Mouse (Mus musculus) CH12.LX (cell line): Measurements from ENCODE around the gene Tmem18. TPM values are rescaled to one million over a fixed set of nuclear protein-coding genes. Genes with fewer than 3 reads are reported as not detected.

Experiments used
- DNase-seq: peaks from one replicate; pipeline ENCODE4 v3.0.0-alpha.2; 2013; ENCODE audit errors: extremely low read depth
- H3K27ac ChIP-seq: 2 replicates; pipeline ENCODE4 v1.5.1; 2012; ENCODE audit warnings: low read depth, mild to moderate bottlenecking, control low read depth, moderate library complexity; ENCODE audit not compliant: insufficient read depth
- H3K27me3 ChIP-seq: replicated peaks from 2 replicates; pipeline ENCODE3; 2012; ENCODE audit warnings: inconsistent platforms
- H3K36me3 ChIP-seq, 2 experiments: replicated peaks in 1 of 2; 2 replicates each; pipeline versions ENCODE3 to v1.6.1; 2012; ENCODE audit warnings: inconsistent platforms in 1 of 2, low read length in 1 of 2, mild to moderate bottlenecking in 1 of 2, mixed read lengths in 1 of 2, moderate library complexity in 1 of 2; ENCODE audit not compliant: control insufficient read depth in 1 of 2, insufficient read depth in 1 of 2
- H3K4me1 ChIP-seq, 2 experiments: 2 replicates each; pipeline ENCODE4 v1.6.1; 2012; ENCODE audit warnings: inconsistent platforms in 1 of 2, moderate library complexity in 1 of 2; ENCODE audit not compliant: insufficient read depth in 2 of 2, control insufficient read depth in 1 of 2
- H3K4me2 ChIP-seq: 2 replicates; pipeline ENCODE4 v1.6.1; 2012; ENCODE audit warnings: low read depth, mild to moderate bottlenecking, control low read depth; ENCODE audit not compliant: poor library complexity, insufficient read depth, severe bottlenecking
- H3K4me3 ChIP-seq, 3 experiments: fragments of 150-350 bp in 1 of 3; sonication (generic) in 1 of 3; replicated peaks in 1 of 3; 2 replicates each; pipeline versions ENCODE3 to v1.5.1; 2011 to 2012; ENCODE audit warnings: low read depth in 2 of 3, low read length in 2 of 3, mild to moderate bottlenecking in 2 of 3, moderate library complexity in 2 of 3, control low read depth in 1 of 3, improper control_type of control experiment in 1 of 3, inconsistent platforms in 1 of 3, mixed read lengths in 1 of 3; ENCODE audit not compliant: poor library complexity in 1 of 3
- H3K79me2 ChIP-seq: replicated peaks from 2 replicates; pipeline ENCODE4 v1.6.1; 2012; ENCODE audit warnings: mild to moderate bottlenecking, moderate library complexity; ENCODE audit not compliant: control insufficient read depth, poor library complexity, insufficient read depth, severe bottlenecking; ENCODE audit errors: extremely low read depth
- H3K9ac ChIP-seq: 2 replicates; pipeline ENCODE4 v1.6.1; 2012; ENCODE audit warnings: low read depth, mild to moderate bottlenecking, control low read depth, moderate library complexity; ENCODE audit not compliant: insufficient read depth
- H3K9me3 ChIP-seq: replicated peaks from 2 replicates; pipeline ENCODE3; 2012; ENCODE audit warnings: low read length, inconsistent platforms, mixed read lengths
- BHLHE40 ChIP-seq: IDR thresholded peaks from 2 replicates; pipeline ENCODE4 v1.6.1; 2011; ENCODE audit warnings: mild to moderate bottlenecking, low read depth, low read length, improper control_type of control experiment
- CHD1 ChIP-seq: IDR thresholded peaks from 2 replicates; pipeline ENCODE4 v1.6.1; 2012; ENCODE audit warnings: low read depth, low read length, improper control_type of control experiment, inconsistent platforms
- CTCF ChIP-seq, 2 experiments: IDR thresholded peaks in 1 of 2; conservative IDR thresholded peaks in 1 of 2; 2 replicates each; pipeline ENCODE4 v1.5.1; 2011 to 2012; ENCODE audit warnings: low read depth in 2 of 2, low read length in 2 of 2, improper control_type of control experiment in 1 of 2, inconsistent platforms in 1 of 2, mild to moderate bottlenecking in 1 of 2, moderate library complexity in 1 of 2
- E2F4 ChIP-seq: IDR thresholded peaks from 2 replicates; pipeline ENCODE4 v1.6.1; 2011; ENCODE audit warnings: low read depth, low read length, improper control_type of control experiment; ENCODE audit not compliant: insufficient replicate concordance
- EP300 ChIP-seq: IDR thresholded peaks from 2 replicates; pipeline ENCODE4 v1.6.1; 2011; ENCODE audit warnings: low read length, improper control_type of control experiment
- ETS1 ChIP-seq: conservative IDR thresholded peaks from 2 replicates; pipeline ENCODE4 v1.6.1; 2012; ENCODE audit warnings: low read depth, mild to moderate bottlenecking, inconsistent platforms, low read length, improper control_type of control experiment, moderate library complexity
- IRF4 ChIP-seq: IDR thresholded peaks from 2 replicates; pipeline ENCODE4 v1.6.1; 2014; ENCODE audit warnings: low read depth, mild to moderate bottlenecking, inconsistent platforms, low read length, improper control_type of control experiment
- MAFK ChIP-seq: IDR thresholded peaks from 2 replicates; pipeline ENCODE4 v1.6.1; 2011; ENCODE audit warnings: low read length, improper control_type of control experiment; ENCODE audit not compliant: insufficient replicate concordance
- MAX ChIP-seq: IDR thresholded peaks from 2 replicates; pipeline ENCODE4 v1.6.1; 2011; ENCODE audit warnings: low read length, improper control_type of control experiment
- MAZ ChIP-seq: IDR thresholded peaks from 2 replicates; pipeline ENCODE4 v1.6.1; 2012; ENCODE audit warnings: low read depth, mild to moderate bottlenecking, inconsistent platforms, low read length, improper control_type of control experiment, moderate library complexity
- MYC ChIP-seq: IDR thresholded peaks from 2 replicates; pipeline ENCODE4 v1.6.1; 2011; ENCODE audit warnings: low read depth, mild to moderate bottlenecking, improper control_type of control experiment, low read length
- NELFE ChIP-seq: IDR thresholded peaks from 2 replicates; pipeline ENCODE4 v1.6.1; 2011; ENCODE audit warnings: low read depth, low read length, improper control_type of control experiment
- NRF1 ChIP-seq: IDR thresholded peaks from 2 replicates; pipeline ENCODE4 v1.6.1; 2014; ENCODE audit warnings: low read depth, mild to moderate bottlenecking, inconsistent platforms, low read length, improper control_type of control experiment, moderate library complexity
- POLR2A ChIP-seq: IDR thresholded peaks from 2 replicates; pipeline ENCODE4 v1.6.1; 2011; ENCODE audit warnings: low read depth, mild to moderate bottlenecking, improper control_type of control experiment, low read length
- RAD21 ChIP-seq: IDR thresholded peaks from 2 replicates; pipeline ENCODE4 v1.6.1; 2011; ENCODE audit warnings: low read depth, mild to moderate bottlenecking, low read length, improper control_type of control experiment, moderate library complexity
- SMC3 ChIP-seq: IDR thresholded peaks from 2 replicates; pipeline ENCODE4 v1.6.1; 2011; ENCODE audit warnings: low read depth, low read length, improper control_type of control experiment
- TBP ChIP-seq: conservative IDR thresholded peaks from 2 replicates; pipeline ENCODE4 v1.6.1; 2011; ENCODE audit warnings: low read depth, low read length, improper control_type of control experiment
- UBTF ChIP-seq: IDR thresholded peaks from 2 replicates; pipeline ENCODE4 v1.6.1; 2012; ENCODE audit warnings: low read depth, mild to moderate bottlenecking, inconsistent platforms, low read length, improper control_type of control experiment, moderate library complexity
- USF2 ChIP-seq: conservative IDR thresholded peaks from 2 replicates; pipeline ENCODE4 v1.6.1; 2011; ENCODE audit warnings: low read depth, low read length, improper control_type of control experiment
- ZC3H11A ChIP-seq: IDR thresholded peaks from 2 replicates; pipeline ENCODE4 v1.6.1; 2012; ENCODE audit warnings: low read depth, mild to moderate bottlenecking, inconsistent platforms, low read length, improper control_type of control experiment
- ZKSCAN1 ChIP-seq: IDR thresholded peaks from 2 replicates; pipeline ENCODE4 v1.6.1; 2012; ENCODE audit warnings: low read depth, inconsistent platforms, low read length, improper control_type of control experiment, borderline replicate concordance
- dilution Hi-C: fragments of 300-500 bp; cut with MboI; formaldehyde crosslinking; loops from 2 replicates; pipeline ENCODE4 v1.14.3; 2020; ENCODE audit warnings: low sequenced_read_pairs; ENCODE audit not compliant: extremely low pct_unique_long_range_greater_than_20kb, extremely low pct_ligation_motif_present
- in situ Hi-C: fragments of 300-500 bp; cut with MboI; formaldehyde crosslinking; loops from 3 replicates; pipeline ENCODE4 v1.14.3; 2019; ENCODE audit warnings: low sequenced_read_pairs, low pct_ligation_motif_present, low pct_unique_long_range_greater_than_20kb, mixed read lengths
- polyA plus RNA-seq: library from polyadenylated mRNA; unstranded; fragments of >175 nt; gene quantifications from 2 replicates; pipeline ENCODE4 v1.2.1, GENCODE M21; 2012; ENCODE audit warnings: low read depth; ENCODE audit not compliant: insufficient read length
- total RNA-seq, 2 experiments: library from RNA; depleted of rRNA; stranded (reverse); fragments of 300-350 nt in 1 of 2; fragments of >200 nt in 1 of 2; gene quantifications; 2 replicates each; pipeline ENCODE4 v1.2.3; 2012 to 2014

The Tmem18 gene
- total and polyA plus RNA-seq, 3 experiments, result 14.8 to 24.8 (median 21.2) TPM

DNA sequence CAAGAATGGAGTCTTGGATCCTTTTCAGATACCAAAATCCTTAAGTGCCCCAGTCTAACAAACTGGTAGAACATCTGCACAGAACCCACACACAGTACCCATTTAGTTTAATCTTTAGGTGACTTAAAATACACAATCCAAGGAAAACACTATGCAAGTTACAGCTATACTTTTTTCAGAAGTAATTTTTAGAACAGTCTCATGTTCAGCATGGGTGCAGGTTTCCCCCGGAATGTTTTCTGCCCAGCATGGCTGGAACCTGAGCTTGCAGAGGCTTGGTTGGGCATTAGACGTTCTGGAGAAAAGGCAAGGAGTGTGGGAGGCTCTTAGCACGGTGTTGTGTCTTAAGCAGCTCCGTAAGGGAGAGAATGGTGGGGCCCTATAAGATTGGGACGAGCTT, 7.6 kb downstream of the Tmem18 start:
- DNase-seq, result no peak
- Histone ChIP-seq H3K4me2 (no peak overlapping the region), H3K27ac (no peak overlapping the region), H3K9me3 (no peaks in the 10 kb centered on the region), H3K9ac (no peak overlapping the region), H3K4me3 (no peak overlapping the region)
- dilution Hi-C loops, result no loop called here
- TF ChIP-seq CTCF (conservative IDR thresholded peaks at IDR 0.05 in 1 of 2, IDR thresholded peaks at IDR 0.05 in 1 of 2; ENCODE audit: low read depth in 2 of 2, low read length in 2 of 2) (no peak), EP300 (no peak), E2F4 (no peak)
- TF ChIP-seq, all 38 proteins: peak for 0
- peaks cover 30 to 56% of the 10 kb centered on the region in 2 experiments for H3K36me3 ChIP-seq
- H3K79me2 ChIP-seq, result no peaks in the 10 kb centered on the region
- peaks cover 0 to under 1% of the 10 kb centered on the region in 2 experiments; a peak in 1 of 4 replicates for H3K4me1 ChIP-seq
- no peaks in the 10 kb centered on the region for H3K27me3 ChIP-seq
- in situ Hi-C loops, result loop anchor here (25.0 kb wide), 1 partner anchor 455 kb away; the partner anchor contains the start of gene Tpo

DNA sequence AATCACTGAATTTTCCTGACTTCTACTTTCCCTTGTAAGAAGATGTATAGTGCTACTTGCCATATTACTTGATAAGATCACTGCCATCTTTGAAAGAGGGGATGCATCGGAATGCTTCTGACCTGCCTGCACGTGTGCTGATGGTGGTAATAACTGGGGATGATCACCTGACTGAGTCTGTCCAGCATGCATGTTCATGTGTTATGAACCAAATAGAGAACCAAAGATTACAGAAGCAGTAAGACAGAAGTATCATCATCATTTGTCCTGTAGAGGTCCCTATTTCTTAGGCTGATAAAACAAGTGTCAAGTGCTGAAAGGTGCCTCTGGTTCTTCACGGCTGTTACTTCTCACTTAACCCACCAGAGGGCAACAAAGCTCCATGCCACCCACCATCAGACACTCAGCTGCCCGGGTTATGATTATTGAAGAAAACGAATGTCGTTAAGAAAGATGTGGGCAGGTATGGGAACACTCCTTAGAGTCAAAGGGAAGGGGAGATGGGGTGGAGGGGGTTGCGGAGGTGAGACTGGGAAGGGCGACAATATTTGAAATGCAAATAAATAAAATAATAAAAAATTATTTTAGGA, 12.7 kb downstream of the Tmem18 start:
- Histone ChIP-seq H3K9me3 (no peaks in the 10 kb centered on the region), H3K27ac (no peak overlapping the region), H3K79me2 (no peaks in the 10 kb centered on the region), H3K9ac (no peak overlapping the region), H3K27me3 (no peaks in the 10 kb centered on the region), H3K36me3 (peaks cover 0 to 7% of the 10 kb centered on the region in 2 experiments), H3K4me2 (no peak overlapping the region), H3K4me3 (no peak overlapping the region), H3K4me1 (peaks cover 5 to 16% of the 10 kb centered on the region in 2 experiments; a peak in 2 of 4 replicates)
- TF ChIP-seq POLR2A (no peak), IRF4 (no peak), MAZ (no peak), BHLHE40 (no peak), MYC (no peak), ZC3H11A (peak; percentile 58), MAFK (no peak), NELFE (peak; percentile 24; the same call in 1 of the 2 replicates), MAX (no peak), USF2 (no peak), NRF1 (no peak), TBP (no peak), SMC3 (peak; percentile 86), CHD1 (no peak), E2F4 (no peak), CTCF (conservative IDR thresholded peaks at IDR 0.05 in 1 of 2, IDR thresholded peaks at IDR 0.05 in 1 of 2; ENCODE audit: low read depth in 2 of 2, low read length in 2 of 2) (peak; percentile 84 to 93), ETS1 (no peak), ZKSCAN1 (no peak), UBTF (no peak), EP300 (no peak), RAD21 (peak; percentile 96)
- in situ Hi-C loops, result loop anchor here (5.0 to 25.0 kb wide), 3 partner anchors 285 to 460 kb away; partner anchors contain the start of genes Alkal2 and Tpo
- DNase-seq, result peak; percentile 72
- dilution Hi-C loops, result no loop called here
